Mouse (Mus musculus) embryo, embryonic 11.5 days (tissue): ENCODE results near the gene Wdr54.
A peak's percentile ranks its signal among the peaks of the same experiment; 100 is the strongest.

ENCODE experiments used
- DNase-seq: peaks from one replicate; pipeline ENCODE4 v3.0.0-alpha.2; 2012; ENCODE audit warnings: low read depth, low spot score

Gene Wdr54

DNA sequence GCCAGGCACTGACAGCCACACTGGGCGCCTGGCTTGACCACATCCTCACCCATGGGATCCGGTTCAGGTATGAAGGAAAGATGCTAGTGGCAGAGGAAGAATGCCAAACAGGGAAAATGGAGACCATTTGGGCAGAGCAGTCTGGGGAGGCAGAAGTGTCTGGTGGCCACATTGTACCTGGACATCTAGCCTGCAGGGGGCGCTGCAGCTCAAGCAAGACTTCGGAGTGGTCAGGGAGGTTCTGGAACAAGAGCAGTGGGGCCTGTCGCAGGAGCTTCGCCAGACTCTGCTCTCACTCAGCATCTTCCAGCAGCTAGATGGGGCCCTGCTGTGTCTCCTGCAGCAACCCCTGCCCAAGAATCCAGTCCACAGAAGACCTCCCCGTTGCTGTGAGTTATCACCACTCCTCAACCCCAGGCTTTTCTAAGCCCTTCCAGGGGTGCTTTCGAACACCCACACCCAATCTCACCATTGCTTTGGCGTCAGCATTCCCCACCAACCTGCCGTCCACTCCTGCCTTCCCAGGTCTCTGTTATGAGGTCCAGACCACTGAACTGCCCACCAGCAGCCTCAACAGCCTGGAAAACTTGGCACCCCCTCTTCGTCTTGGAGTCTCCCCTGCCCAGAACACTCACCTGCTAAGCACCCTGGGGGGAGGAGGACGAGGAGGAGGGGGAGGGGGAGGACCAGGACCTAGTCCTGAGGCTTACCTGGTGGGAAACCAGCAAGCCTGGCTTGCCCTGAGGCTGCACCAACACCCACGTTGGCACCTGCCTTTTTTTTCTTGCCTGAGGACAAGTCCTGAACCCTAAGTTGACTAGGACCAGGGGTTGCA is 48.4 kb downstream of the Wdr54 start:
- DNase-seq, result no peak

- no peak for DNase-seq
Measured at GRCm38 (mm10) chr6:83104158-83104557, 52.0 kb downstream of the Wdr54 start.

- DNase-seq, result no peak
Measured at GRCm38 (mm10) chr6:83103130-83103650, 53.0 kb downstream of the Wdr54 start.

DNA sequence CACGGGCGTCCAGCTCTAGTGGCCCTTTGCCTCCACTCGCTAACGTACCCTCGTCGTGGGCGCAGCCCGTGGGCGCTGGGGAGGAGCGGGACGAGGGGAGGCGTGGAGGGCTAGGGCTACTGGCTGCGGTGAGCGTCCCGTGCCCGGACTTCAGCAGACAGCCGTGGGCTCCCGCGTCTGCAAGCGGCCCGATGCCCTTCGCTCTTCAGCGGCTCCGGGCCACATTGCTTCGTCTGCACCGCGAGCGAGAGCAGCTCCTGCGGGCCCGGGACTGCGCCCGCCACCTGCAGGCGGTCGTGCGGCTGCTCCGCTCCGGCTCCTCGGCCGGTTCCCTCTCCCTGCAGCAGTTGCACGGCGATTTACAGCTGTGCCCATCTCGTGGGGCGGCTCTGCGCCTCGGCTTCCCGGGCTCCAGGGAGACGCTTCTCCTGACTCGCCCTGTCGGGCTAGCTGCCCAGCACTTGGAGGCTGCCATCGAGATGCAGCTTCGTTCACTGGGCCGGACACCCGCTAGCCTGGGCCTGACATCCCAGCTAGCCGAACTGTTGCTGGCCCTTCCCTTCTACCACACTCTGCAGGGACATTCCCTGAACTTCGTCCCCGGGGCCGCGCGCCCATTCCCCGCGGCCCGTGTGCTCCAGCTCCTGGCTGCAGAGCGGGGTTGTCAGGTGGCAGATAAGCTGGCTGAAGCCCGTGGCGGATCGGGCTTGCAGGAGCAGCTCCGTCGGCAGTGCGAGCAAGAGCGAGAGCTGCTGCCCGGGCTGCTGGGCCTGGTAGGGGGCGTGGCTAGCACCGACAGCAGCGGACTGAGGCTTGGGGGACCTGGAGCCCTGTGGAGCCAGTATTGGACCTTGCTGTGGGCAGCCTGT is 54.3 kb downstream of the Wdr54 start:
- DNase-seq, result no peak

- DNase-seq, result peak; percentile 70
Measured at GRCm38 (mm10) chr6:83101316-83101687, 54.9 kb downstream of the Wdr54 start, which contains the start of the genes Ccdc142 and Gm42688. TSS of gene Ccdc142 (plus strand) at chr6:83101601. TSS of gene Gm42688 (plus strand) at chr6:83101617.
